ENCODE assay signal across 7 mouse cellular contexts in the genomic region with DNA sequence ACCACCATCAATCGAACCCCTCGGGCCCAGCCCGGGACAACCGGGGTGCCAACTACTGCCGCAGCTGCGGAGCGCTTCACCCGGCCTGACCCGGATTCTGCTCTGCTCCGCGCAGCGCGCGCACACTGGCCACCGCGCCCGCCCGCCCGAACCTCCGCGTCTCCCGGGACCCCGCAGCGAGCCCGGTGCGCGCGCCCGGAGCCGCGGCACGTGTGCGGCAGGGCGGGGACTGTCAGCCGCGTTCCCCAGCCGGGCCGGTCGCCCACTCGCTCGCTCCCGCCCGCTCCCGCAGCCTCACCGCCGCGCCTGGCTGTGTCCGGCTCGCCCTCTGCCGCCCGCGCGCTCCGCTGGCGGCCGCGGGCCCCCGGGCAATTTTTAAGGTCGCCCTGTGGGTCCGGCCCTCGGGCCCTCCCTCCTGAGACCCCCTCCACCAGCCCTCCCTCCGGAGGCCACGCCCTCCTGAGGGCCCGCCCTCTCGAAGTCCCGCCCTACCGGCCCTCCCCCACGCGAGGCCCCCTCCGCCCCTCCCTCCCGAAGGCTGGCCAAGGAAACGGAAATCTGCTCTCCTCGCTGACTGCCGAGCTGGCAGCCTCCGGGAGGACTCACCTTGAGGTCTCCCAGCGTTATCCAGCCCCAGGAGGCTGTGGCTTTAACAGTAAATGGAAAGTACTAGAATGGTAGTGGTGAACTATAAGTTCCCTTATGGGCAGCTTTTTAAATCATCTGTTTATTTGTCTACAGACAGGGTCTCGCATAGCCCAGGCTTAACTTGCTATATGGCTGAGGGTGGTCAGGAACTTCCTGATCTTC. TPM values are rescaled to one million over a fixed set of nuclear protein-coding genes. Genes with fewer than 3 reads are reported as not detected.
DNase-seq lines count a peak whose midpoint lies in the region; ATAC-seq lines count a peak whose summit lies in the region.

Slc25a15 (minus strand) TSS at position 456 of the 810 bp plus-strand sequence.

- H3K4me2 ChIP-seq in intestine, embryonic 14.5 days (ENCODE audit: low read length) = peak within 1 kb of the TSS; percentile 72
- peak within 1 kb of the TSS; percentile 63 for H3K4me2 ChIP-seq in midbrain, embryonic 11.5 days

- H3K4me3 ChIP-seq in intestine, embryonic 14.5 days (ENCODE audit: low read depth, low read length) = peak within 1 kb of the TSS; percentile 67
- H3K4me3 ChIP-seq in midbrain, embryonic 11.5 days (ENCODE audit: low read depth, low read length) = peak within 1 kb of the TSS; percentile 59

- DNase-seq in adrenal gland, adult 18-20 months (ENCODE audit: low spot score in 2 of 2) = peak; percentile 90 to 92
- peak; percentile 91 for DNase-seq in embryo, embryonic 10.5 days (ENCODE audit: low spot score)
- DNase-seq in gastrocnemius, postnatal 14 days = peak; percentile 93
- DNase-seq in intestine, embryonic 14.5 days (ENCODE audit: low spot score) = peak; percentile 97
- peak; percentile 88 to 91 for DNase-seq in left cerebral cortex, postnatal 36 days (ENCODE audit: low spot score in 2 of 2)
- DNase-seq in midbrain, embryonic 11.5 days (ENCODE audit: low spot score, missing footprints) = peak; percentile 99
- peak; percentile 87 for DNase-seq in skeletal muscle tissue, adult 2 months (ENCODE audit: low read depth, low spot score)

- intact Hi-C loops in gastrocnemius, postnatal 14 days (cut with DNase I; ENCODE audit: low total_unique reads) = no loop called here
- intact Hi-C loops in left cerebral cortex, postnatal 36 days (cut with DNase I) = loop anchor here (5.0 to 10.0 kb wide), 2 partner anchors 206 to 334 kb away; partner anchors contain the start of genes Alg11, Atp7b and Vps36

- no peaks in the 10 kb centered on the region for H3K9me3 ChIP-seq in intestine, embryonic 14.5 days (ENCODE audit: control insufficient read depth, low read length)
- no peaks in the 10 kb centered on the region for H3K9me3 ChIP-seq in midbrain, embryonic 11.5 days (ENCODE audit: control insufficient read depth, low read length)

- 0% methylated on average over 66 of the region's 77 CpGs for WGBS in intestine, embryonic 14.5 days
- under 1% methylated on average over 57 of the region's 77 CpGs for WGBS in midbrain, embryonic 11.5 days

- ATAC-seq in intestine, embryonic 14.5 days (replicated peaks; ENCODE audit: low FRiP score, low TSS enrichment, low read depth) = peak; percentile 93
- ATAC-seq in midbrain, embryonic 11.5 days (ENCODE audit: low FRiP score) = peak; percentile 95

- H3K27me3 ChIP-seq in intestine, embryonic 14.5 days (replicated peaks; ENCODE audit: control insufficient read depth, insufficient read depth, low read length) = no peaks in the 10 kb centered on the region
- H3K27me3 ChIP-seq in midbrain, embryonic 11.5 days (ENCODE audit: control insufficient read depth, insufficient read depth, low read length) = no peaks in the 10 kb centered on the region

- H3K36me3 ChIP-seq in intestine, embryonic 14.5 days (ENCODE audit: control insufficient read depth, insufficient read depth, low read length) = 0 out of 2 replicates have a peak, but pooled peaks cover 4% of the 10 kb centered on the region
- H3K36me3 ChIP-seq in midbrain, embryonic 11.5 days (ENCODE audit: control insufficient read depth, insufficient read depth, low read length) = no peaks in the 10 kb centered on the region

- H3K27ac ChIP-seq in intestine, embryonic 14.5 days (ENCODE audit: low read depth) = peak within 1 kb of the TSS; percentile 80
- peak within 1 kb of the TSS; percentile 22 for H3K27ac ChIP-seq in midbrain, embryonic 11.5 days (ENCODE audit: low read depth, low read length)

- peaks cover 10% of the 10 kb centered on the region; the same call in 1 of the 2 replicates for H3K4me1 ChIP-seq in intestine, embryonic 14.5 days (replicated peaks; ENCODE audit: control insufficient read depth, insufficient read depth, low read length)
- H3K4me1 ChIP-seq in midbrain, embryonic 11.5 days (ENCODE audit: control insufficient read depth, insufficient read depth, low read length) = no peaks in the 10 kb centered on the region

- H3K9ac ChIP-seq in intestine, embryonic 14.5 days (ENCODE audit: low read length) = peak within 1 kb of the TSS; percentile 70
- H3K9ac ChIP-seq in midbrain, embryonic 11.5 days (ENCODE audit: low read length) = peak within 1 kb of the TSS; percentile 69

RNA-seq across cellular contexts. Expression of gene Slc25a15, which starts in this region (rescaled TPM):
- total RNA-seq in adrenal gland, adult 18-20 months (2021) = 10 to 100 TPM; 10.7 to 15.4 TPM
- 10 to 100 TPM; 11.0 to 11.6 TPM for total RNA-seq in gastrocnemius, postnatal 14 days (2021)
- 49.4 and 53.8 TPM in 2 replicates for polyA plus RNA-seq in intestine, embryonic 14.5 days (2014; fragmentation: Nextera tagmentation; extraction: Ambion mirVana)
- total RNA-seq in left cerebral cortex, postnatal 36 days (2021) = 10 to 100 TPM; 11.7 to 12.7 TPM
- polyA plus RNA-seq in midbrain, embryonic 11.5 days (2014; fragmentation: Nextera tagmentation; extraction: Ambion mirVana) = 14.6 and 16.4 TPM in 2 replicates

Comparison
In these comparisons a context has a peak if more than half of its experiments do, and no peak if none do; other contexts are left out.
1. Peak in every context shown above with its lines: DNase-seq, ATAC-seq, H3K4me3 ChIP-seq and H3K27ac ChIP-seq.